Mouse (Mus musculus) CH12.LX (cell line): ENCODE measurements around the gene Podxl2. TPM values are rescaled to one million over a fixed set of nuclear protein-coding genes. Genes with fewer than 3 reads are reported as not detected.

Source experiments
- DNase-seq: peaks from one replicate; pipeline ENCODE4 v3.0.0-alpha.2; 2013; ENCODE audit errors: extremely low read depth
- H3K27ac ChIP-seq: 2 replicates; pipeline ENCODE4 v1.5.1; 2012; ENCODE audit warnings: low read depth, mild to moderate bottlenecking, control low read depth, moderate library complexity; ENCODE audit not compliant: insufficient read depth
- H3K27me3 ChIP-seq: replicated peaks from 2 replicates; pipeline ENCODE3; 2012; ENCODE audit warnings: inconsistent platforms
- H3K36me3 ChIP-seq, 2 experiments: replicated peaks in 1 of 2; 2 replicates each; pipeline versions ENCODE3 to v1.6.1; 2012; ENCODE audit warnings: inconsistent platforms in 1 of 2, low read length in 1 of 2, mild to moderate bottlenecking in 1 of 2, mixed read lengths in 1 of 2, moderate library complexity in 1 of 2; ENCODE audit not compliant: control insufficient read depth in 1 of 2, insufficient read depth in 1 of 2
- H3K4me1 ChIP-seq, 2 experiments: 2 replicates each; pipeline ENCODE4 v1.6.1; 2012; ENCODE audit warnings: inconsistent platforms in 1 of 2, moderate library complexity in 1 of 2; ENCODE audit not compliant: insufficient read depth in 2 of 2, control insufficient read depth in 1 of 2
- H3K4me2 ChIP-seq: 2 replicates; pipeline ENCODE4 v1.6.1; 2012; ENCODE audit warnings: low read depth, mild to moderate bottlenecking, control low read depth; ENCODE audit not compliant: poor library complexity, insufficient read depth, severe bottlenecking
- H3K4me3 ChIP-seq, 3 experiments: fragments of 150-350 bp in 1 of 3; sonication (generic) in 1 of 3; replicated peaks in 1 of 3; 2 replicates each; pipeline versions ENCODE3 to v1.5.1; 2011 to 2012; ENCODE audit warnings: low read depth in 2 of 3, low read length in 2 of 3, mild to moderate bottlenecking in 2 of 3, moderate library complexity in 2 of 3, control low read depth in 1 of 3, improper control_type of control experiment in 1 of 3, inconsistent platforms in 1 of 3, mixed read lengths in 1 of 3; ENCODE audit not compliant: poor library complexity in 1 of 3
- H3K79me2 ChIP-seq: replicated peaks from 2 replicates; pipeline ENCODE4 v1.6.1; 2012; ENCODE audit warnings: mild to moderate bottlenecking, moderate library complexity; ENCODE audit not compliant: control insufficient read depth, poor library complexity, insufficient read depth, severe bottlenecking; ENCODE audit errors: extremely low read depth
- H3K9ac ChIP-seq: 2 replicates; pipeline ENCODE4 v1.6.1; 2012; ENCODE audit warnings: low read depth, mild to moderate bottlenecking, control low read depth, moderate library complexity; ENCODE audit not compliant: insufficient read depth
- H3K9me3 ChIP-seq: replicated peaks from 2 replicates; pipeline ENCODE3; 2012; ENCODE audit warnings: low read length, inconsistent platforms, mixed read lengths
- BHLHE40 ChIP-seq: IDR thresholded peaks from 2 replicates; pipeline ENCODE4 v1.6.1; 2011; ENCODE audit warnings: mild to moderate bottlenecking, low read depth, low read length, improper control_type of control experiment
- CHD1 ChIP-seq: IDR thresholded peaks from 2 replicates; pipeline ENCODE4 v1.6.1; 2012; ENCODE audit warnings: low read depth, low read length, improper control_type of control experiment, inconsistent platforms
- CHD2 ChIP-seq: IDR thresholded peaks from 2 replicates; pipeline ENCODE4 v1.6.1; 2011; ENCODE audit warnings: low read length, improper control_type of control experiment
- ELF1 ChIP-seq: IDR thresholded peaks from 2 replicates; pipeline ENCODE4 v1.6.1; 2014; ENCODE audit warnings: low read depth, mild to moderate bottlenecking, inconsistent platforms, low read length, improper control_type of control experiment
- ETS1 ChIP-seq: conservative IDR thresholded peaks from 2 replicates; pipeline ENCODE4 v1.6.1; 2012; ENCODE audit warnings: low read depth, mild to moderate bottlenecking, inconsistent platforms, low read length, improper control_type of control experiment, moderate library complexity
- GABPA ChIP-seq: IDR thresholded peaks from 2 replicates; pipeline ENCODE4 v1.6.1; 2012; ENCODE audit warnings: low read depth, low read length, improper control_type of control experiment, inconsistent platforms; ENCODE audit not compliant: insufficient replicate concordance
- IRF4 ChIP-seq: IDR thresholded peaks from 2 replicates; pipeline ENCODE4 v1.6.1; 2014; ENCODE audit warnings: low read depth, mild to moderate bottlenecking, inconsistent platforms, low read length, improper control_type of control experiment
- MAZ ChIP-seq: IDR thresholded peaks from 2 replicates; pipeline ENCODE4 v1.6.1; 2012; ENCODE audit warnings: low read depth, mild to moderate bottlenecking, inconsistent platforms, low read length, improper control_type of control experiment, moderate library complexity
- NELFE ChIP-seq: IDR thresholded peaks from 2 replicates; pipeline ENCODE4 v1.6.1; 2011; ENCODE audit warnings: low read depth, low read length, improper control_type of control experiment
- PAX5 ChIP-seq: IDR thresholded peaks from 2 replicates; pipeline ENCODE4 v1.6.1; 2012; ENCODE audit warnings: low read length, inconsistent platforms, mixed read lengths
- POLR2AphosphoS2 ChIP-seq: IDR thresholded peaks from 2 replicates; pipeline ENCODE4 v1.6.1; 2011; ENCODE audit warnings: low read depth, low read length, improper control_type of control experiment
- RAD21 ChIP-seq: IDR thresholded peaks from 2 replicates; pipeline ENCODE4 v1.6.1; 2011; ENCODE audit warnings: low read depth, mild to moderate bottlenecking, low read length, improper control_type of control experiment, moderate library complexity
- TBP ChIP-seq: conservative IDR thresholded peaks from 2 replicates; pipeline ENCODE4 v1.6.1; 2011; ENCODE audit warnings: low read depth, low read length, improper control_type of control experiment
- USF1 ChIP-seq: IDR thresholded peaks from 2 replicates; pipeline ENCODE4 v1.6.1; 2014; ENCODE audit warnings: low read depth, mild to moderate bottlenecking, inconsistent platforms, low read length, improper control_type of control experiment
- ZKSCAN1 ChIP-seq: IDR thresholded peaks from 2 replicates; pipeline ENCODE4 v1.6.1; 2012; ENCODE audit warnings: low read depth, inconsistent platforms, low read length, improper control_type of control experiment, borderline replicate concordance
- ZMIZ1 ChIP-seq: IDR thresholded peaks from 2 replicates; pipeline ENCODE4 v1.6.1; 2012; ENCODE audit warnings: low read depth, mild to moderate bottlenecking, inconsistent platforms, low read length, improper control_type of control experiment
- ZNF384 ChIP-seq: IDR thresholded peaks from 2 replicates; pipeline ENCODE4 v1.6.1; 2012; ENCODE audit warnings: low read depth, low read length, improper control_type of control experiment, inconsistent platforms
- dilution Hi-C: fragments of 300-500 bp; cut with MboI; formaldehyde crosslinking; loops from 2 replicates; pipeline ENCODE4 v1.14.3; 2020; ENCODE audit warnings: low sequenced_read_pairs; ENCODE audit not compliant: extremely low pct_unique_long_range_greater_than_20kb, extremely low pct_ligation_motif_present
- in situ Hi-C: fragments of 300-500 bp; cut with MboI; formaldehyde crosslinking; loops from 3 replicates; pipeline ENCODE4 v1.14.3; 2019; ENCODE audit warnings: low sequenced_read_pairs, low pct_ligation_motif_present, low pct_unique_long_range_greater_than_20kb, mixed read lengths
- polyA plus RNA-seq: library from polyadenylated mRNA; unstranded; fragments of >175 nt; gene quantifications from 2 replicates; pipeline ENCODE4 v1.2.1, GENCODE M21; 2012; ENCODE audit warnings: low read depth; ENCODE audit not compliant: insufficient read length
- total RNA-seq, 2 experiments: library from RNA; depleted of rRNA; stranded (reverse); fragments of 300-350 nt in 1 of 2; fragments of >200 nt in 1 of 2; gene quantifications; 2 replicates each; pipeline ENCODE4 v1.2.3; 2012 to 2014

Gene Podxl2
- total and polyA plus RNA-seq, 3 experiments = 0.79 to 0.93 (median 0.81) TPM

DNA sequence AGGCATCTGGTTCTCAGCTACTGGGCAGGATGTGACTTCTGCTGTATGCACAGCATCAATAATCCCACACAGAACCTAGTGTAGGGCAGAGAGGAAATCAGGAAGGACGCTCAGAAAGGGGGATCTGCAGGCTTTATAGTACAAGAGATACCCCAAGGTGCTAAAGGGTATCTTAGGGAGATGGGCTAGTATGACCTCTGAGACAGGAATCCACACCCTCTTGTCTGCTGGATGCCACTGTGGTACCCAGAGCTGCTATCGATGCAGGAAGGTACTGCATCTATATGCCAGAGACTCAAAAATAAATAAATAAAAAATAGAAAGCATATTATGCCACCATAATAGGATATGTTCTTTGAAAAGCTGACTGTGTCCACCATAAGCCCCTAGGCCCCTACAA, 24.8 kb upstream of the Podxl2 start:
- Histone ChIP-seq H3K4me2 (no peak overlapping the region), H3K4me1 (peaks cover 6 to 50% of the 10 kb centered on the region in 2 experiments; a peak in 3 of 4 replicates), H3K36me3 (peaks cover 16 to 26% of the 10 kb centered on the region in 2 experiments), H3K27me3 (no peaks in the 10 kb centered on the region), H3K79me2 (peaks cover 30% of the 10 kb centered on the region), H3K9ac (no peak overlapping the region), H3K27ac (no peak overlapping the region), H3K4me3 (no peak overlapping the region), H3K9me3 (no peaks in the 10 kb centered on the region)
- no peak for DNase-seq
- TF ChIP-seq CHD2 = no peak
- no peak for TF ChIP-seq NELFE
- TF ChIP-seq GABPA = no peak
- no peak for TF ChIP-seq MAZ
- TF ChIP-seq USF1 = no peak
- no peak for TF ChIP-seq ETS1
- no peak for TF ChIP-seq ZNF384
- no peak for TF ChIP-seq BHLHE40
- TF ChIP-seq RAD21 = no peak
- no peak for TF ChIP-seq ZKSCAN1
- no peak for TF ChIP-seq POLR2AphosphoS2
- TF ChIP-seq ZMIZ1 = no peak
- TF ChIP-seq ELF1 = no peak
- TF ChIP-seq PAX5 = no peak
- no peak for TF ChIP-seq TBP
- no peak for TF ChIP-seq CHD1
- in situ Hi-C loops = loop anchor here (25.0 kb wide), 1 partner anchor 787 kb away; no protein-coding TSS in a partner anchor
- dilution Hi-C loops = no loop called here

DNA sequence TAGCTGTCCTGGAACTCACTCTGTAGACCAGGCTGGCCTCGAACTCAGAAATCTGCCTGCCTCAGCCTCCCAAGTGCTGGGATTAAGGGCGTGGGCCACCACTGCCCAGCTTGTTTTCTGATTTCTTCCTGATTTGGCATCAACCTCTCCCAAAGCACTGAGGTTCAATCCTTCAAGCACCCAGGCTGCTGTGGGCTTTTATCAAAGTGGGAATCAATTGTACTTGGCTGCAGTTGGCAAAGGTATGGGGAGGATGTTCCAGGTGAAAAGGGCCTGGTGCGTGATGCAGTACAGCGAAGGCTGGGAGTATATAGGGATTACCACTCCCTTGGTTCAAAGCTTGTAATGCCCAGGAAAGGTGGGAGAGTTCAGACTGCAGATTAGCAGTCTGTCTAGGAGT, 24.2 kb upstream of the Podxl2 start:
- H3K9me3 ChIP-seq = no peaks in the 10 kb centered on the region
- H3K27ac ChIP-seq = no peak overlapping the region

More for the DNA sequence above, 24.2 kb upstream of the Podxl2 start:
- DNase-seq = no peak
- TF ChIP-seq ZNF384 (no peak), IRF4 (no peak)
- in situ Hi-C loops = loop anchor here (25.0 kb wide), 1 partner anchor 787 kb away; no protein-coding TSS in a partner anchor
- H3K36me3 ChIP-seq = peaks cover 20 to 31% of the 10 kb centered on the region in 2 experiments
- H3K27me3 ChIP-seq = no peaks in the 10 kb centered on the region
- H3K9ac ChIP-seq = no peak overlapping the region
- no peak overlapping the region for H3K4me2 ChIP-seq
- peaks cover 35% of the 10 kb centered on the region for H3K79me2 ChIP-seq
- H3K4me3 ChIP-seq = no peak overlapping the region
- dilution Hi-C loops = no loop called here
- peaks cover 6 to 49% of the 10 kb centered on the region in 2 experiments; a peak in 3 of 4 replicates for H3K4me1 ChIP-seq
